Mouse (Mus musculus) embryonic facial prominence, embryonic 10.5 days (tissue): Measurements from ENCODE around the gene Zfp764. TPM values are rescaled to one million over a fixed set of nuclear protein-coding genes. Genes with fewer than 3 reads are reported as not detected.
"Not testable (repeated sequence)": the region's sequence is repeated elsewhere in the genome, so short reads cannot be mapped to it uniquely, and the experiment has no call there.

Experiments used
- DNase-seq: peaks from one replicate; pipeline ENCODE4 v3.0.0-alpha.2; 2017; ENCODE audit warnings: low spot score
- H3K27ac ChIP-seq: fragments of 300-500 bp; sonication (generic); replicated peaks from 2 replicates; pipeline ENCODE4 v1.5.1; 2016; ENCODE audit warnings: mild to moderate bottlenecking
- H3K27me3 ChIP-seq: fragments of 300-500 bp; sonication (generic); replicated peaks from 2 replicates; pipeline ENCODE4 v1.6.1; 2016; ENCODE audit warnings: low read depth, mild to moderate bottlenecking; ENCODE audit not compliant: poor library complexity, severe bottlenecking
- H3K36me3 ChIP-seq: fragments of 300-500 bp; sonication (generic); replicated peaks from 2 replicates; pipeline ENCODE4 v1.6.1; 2016; ENCODE audit warnings: mild to moderate bottlenecking, moderate library complexity
- H3K4me1 ChIP-seq: fragments of 300-500 bp; sonication (generic); 2 replicates; pipeline ENCODE4 v1.6.1; 2016
- H3K4me3 ChIP-seq: fragments of 300-500 bp; sonication (generic); 2 replicates; pipeline ENCODE4 v1.5.1; 2016; ENCODE audit warnings: mild to moderate bottlenecking, moderate library complexity
- H3K9me3 ChIP-seq: fragments of 300-500 bp; sonication (generic); 2 replicates; pipeline ENCODE4 v1.6.1; 2016; ENCODE audit warnings: mild to moderate bottlenecking
- WGBS: fragments of 180-500 bp; shearing (Covaris S2); methylation state at CpG from one replicate; pipeline ENCODE4 v1.1.7; 2016; 5-methylcytosine and 5-hydroxymethylcytosine counted together
- polyA plus RNA-seq: library from polyadenylated mRNA; unstranded; fragments of >200 nt; fragmentation: Nextera tagmentation; extraction: Ambion mirVana; gene quantifications from 2 replicates; pipeline ENCODE4 v1.2.1, GENCODE M21; 2016

Zfp764 gene
- polyA plus RNA-seq, 1 experiment from 2014 or later = 6.1 TPM

DNA sequence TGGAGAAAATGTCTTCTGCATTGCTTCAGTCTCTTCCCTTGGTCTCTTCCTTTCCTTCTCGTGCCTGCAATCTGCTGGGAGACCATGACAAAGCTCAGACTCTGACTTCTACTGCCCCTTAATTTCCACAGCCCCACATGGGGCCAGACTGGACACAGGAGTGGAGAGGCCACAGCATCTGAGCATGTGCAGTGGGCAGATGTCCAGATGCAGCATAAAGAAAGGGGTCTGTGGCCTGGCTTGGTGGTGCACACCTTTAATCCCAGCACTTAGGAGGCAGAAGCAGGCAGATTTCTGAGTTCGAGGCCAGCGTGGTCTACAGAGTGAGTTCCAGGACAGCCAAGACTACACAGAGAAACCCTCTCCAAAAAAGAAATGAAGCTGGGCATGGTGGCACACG, 21.1 kb downstream of the Zfp764 start:
- 91% methylated on average over 4 of the region's 4 CpGs for WGBS
- H3K27ac ChIP-seq = not testable (repeated sequence)

DNA sequence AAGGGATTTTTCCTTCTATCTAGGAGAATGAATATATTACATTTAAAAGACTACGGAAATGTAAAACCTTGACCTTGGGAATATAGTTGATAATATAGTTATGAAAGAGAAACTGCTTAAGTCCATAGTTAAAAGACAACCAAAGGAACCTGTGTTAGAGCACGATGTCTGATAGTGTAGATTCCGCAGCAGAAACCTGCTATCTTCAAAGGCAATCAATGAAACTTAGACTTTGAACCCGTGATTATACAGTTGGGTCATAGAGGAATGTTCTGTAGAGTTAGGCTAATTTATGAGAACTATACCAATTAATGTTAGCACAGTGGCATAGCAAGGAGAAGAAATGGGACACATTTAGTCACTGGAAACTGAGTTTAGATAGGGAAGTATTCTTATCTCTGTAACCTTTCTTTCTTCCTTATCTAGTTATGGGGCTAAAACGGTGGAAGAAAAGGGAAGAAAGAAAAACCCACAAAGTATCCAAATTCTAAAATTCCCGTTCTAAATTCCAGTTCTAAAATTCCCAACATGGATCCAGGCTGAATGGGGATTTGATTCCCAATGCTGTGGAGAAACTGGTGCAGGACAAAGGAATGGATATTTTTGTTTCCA, 28.2 kb downstream of the Zfp764 start:
- H3K9me3 ChIP-seq = peaks cover 13% of the 10 kb centered on the region
- 76% methylated on average over 6 of the region's 6 CpGs for WGBS
- peaks cover 24% of the 10 kb centered on the region for H3K36me3 ChIP-seq
- peaks cover 9% of the 10 kb centered on the region for H3K4me1 ChIP-seq
- H3K4me3 ChIP-seq = no peak overlapping the region
- no peaks in the 10 kb centered on the region for H3K27me3 ChIP-seq
- no peak overlapping the region for H3K27ac ChIP-seq
- DNase-seq = no peak

More for the DNA sequence above, 21.1 kb downstream of the Zfp764 start:
- Histone ChIP-seq H3K36me3 (peaks cover 38% of the 10 kb centered on the region), H3K9me3 (peaks cover 19% of the 10 kb centered on the region)
- DNase-seq, H3K4me1 ChIP-seq, H3K4me3 ChIP-seq, H3K27me3 ChIP-seq: not testable (repeated sequence)

DNA sequence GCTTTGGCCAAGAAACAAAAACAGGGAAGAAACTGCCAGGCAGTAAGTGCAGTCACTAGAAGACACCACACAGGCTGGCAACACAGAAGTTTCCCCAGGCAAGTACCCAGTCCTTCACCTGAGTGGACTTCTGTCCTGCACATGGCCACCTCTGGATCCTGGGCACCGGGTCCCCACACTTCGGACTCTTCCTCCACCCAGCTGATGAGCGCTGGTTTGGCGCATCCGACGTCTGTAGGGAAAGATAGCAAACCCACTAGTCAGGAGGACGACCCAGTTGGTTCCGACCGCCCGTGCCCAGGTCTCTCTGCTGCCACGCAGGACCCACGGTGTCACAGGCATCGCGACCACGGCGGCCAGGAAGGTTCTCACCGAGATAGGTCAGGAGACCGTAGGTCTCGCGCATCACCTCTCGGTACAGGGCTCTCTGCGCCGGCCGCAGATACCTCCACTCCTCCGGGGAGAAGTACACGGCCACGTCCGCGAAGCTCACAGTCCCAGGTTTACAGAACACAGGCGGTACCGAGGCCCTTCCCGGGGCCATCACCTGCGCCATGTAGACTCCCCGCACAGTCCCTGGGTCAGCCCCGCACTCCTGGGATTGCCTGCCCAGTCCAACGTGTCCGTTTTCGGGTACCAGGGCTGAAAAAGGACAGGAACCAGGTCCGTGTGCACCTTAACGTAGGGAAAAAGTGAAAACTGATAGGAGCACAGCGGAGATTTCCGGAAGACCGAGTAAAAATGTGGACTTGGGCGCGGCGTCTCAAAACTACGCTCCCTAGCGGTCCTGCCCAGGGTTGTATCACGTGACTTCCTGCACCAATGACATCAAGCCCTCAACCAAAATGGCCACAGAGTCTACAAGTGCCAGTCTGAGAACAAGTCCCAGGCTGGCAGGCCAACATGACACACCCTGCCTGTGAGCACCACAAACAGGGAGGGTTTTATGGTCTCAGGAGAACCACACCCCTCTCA, 31.1 kb downstream of the Zfp764 start, which contains the start of gene Zfp747:
Gene Zfp747 (minus strand): TSS at position 780 of the 975 bp plus-strand sequence.
- peak; percentile 87 for DNase-seq
- not testable (repeated sequence) for H3K9me3 ChIP-seq, H3K27me3 ChIP-seq, H3K4me1 ChIP-seq
- 4% methylated on average over 49 of the region's 49 CpGs for WGBS
- peak within 1 kb of the TSS; percentile 84 for H3K27ac ChIP-seq
- peaks cover 33% of the 10 kb centered on the region for H3K36me3 ChIP-seq
- H3K4me3 ChIP-seq = peak within 1 kb of the TSS; percentile 78

DNA sequence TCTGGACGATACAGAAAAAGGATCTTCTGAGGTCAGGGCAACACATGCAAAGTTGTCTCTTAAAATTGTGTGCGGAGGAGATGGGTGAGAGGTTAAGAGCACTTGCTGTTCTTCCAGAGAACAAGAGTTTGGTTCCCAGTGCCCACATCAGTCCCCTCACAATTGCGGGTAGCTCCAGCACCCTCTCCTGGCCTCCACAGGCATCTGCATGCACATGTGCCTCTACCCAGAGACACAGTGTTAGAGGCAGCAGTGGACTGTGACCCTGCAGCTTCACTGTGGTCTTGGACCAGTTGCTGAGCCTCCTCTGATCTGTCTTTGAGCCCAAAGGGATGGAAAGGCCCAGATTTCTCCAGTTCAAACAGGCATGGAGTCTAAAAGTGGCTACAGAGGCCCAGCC, 34.8 kb downstream of the Zfp764 start:
- H3K27ac ChIP-seq, DNase-seq, H3K27me3 ChIP-seq, H3K4me1 ChIP-seq, H3K9me3 ChIP-seq, H3K4me3 ChIP-seq: not testable (repeated sequence)
- peaks cover 33% of the 10 kb centered on the region for H3K36me3 ChIP-seq
- WGBS = 80% methylated on average over 3 of the region's 3 CpGs

DNA sequence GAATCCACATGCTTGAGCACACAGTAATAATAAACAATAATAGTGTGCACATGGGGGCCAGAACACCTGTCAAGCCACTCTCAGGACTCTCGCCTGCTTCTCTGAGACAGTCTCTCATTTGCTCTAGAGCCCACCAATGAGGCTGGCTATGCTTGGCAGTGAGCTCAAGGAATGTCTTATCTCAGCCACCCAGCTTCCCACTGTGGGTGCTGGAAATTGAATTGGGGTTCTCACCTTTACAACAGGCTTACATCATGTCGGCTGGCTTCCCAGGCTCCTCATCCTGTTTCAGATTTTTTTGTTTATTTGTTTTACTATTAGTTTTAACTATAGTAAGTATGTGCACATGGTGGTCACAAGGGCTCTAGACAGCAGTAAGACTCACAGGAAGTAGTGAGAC, 35.4 kb downstream of the Zfp764 start:
- no peak for DNase-seq
- Histone ChIP-seq H3K9me3 (peaks cover 10% of the 10 kb centered on the region), H3K4me3 (no peak overlapping the region), H3K36me3 (peaks cover 33% of the 10 kb centered on the region), H3K4me1 (peaks cover 9% of the 10 kb centered on the region), H3K27me3 (no peaks in the 10 kb centered on the region), H3K27ac (no peak overlapping the region)
- WGBS = 81% methylated on average over 2 of the region's 2 CpGs

DNA sequence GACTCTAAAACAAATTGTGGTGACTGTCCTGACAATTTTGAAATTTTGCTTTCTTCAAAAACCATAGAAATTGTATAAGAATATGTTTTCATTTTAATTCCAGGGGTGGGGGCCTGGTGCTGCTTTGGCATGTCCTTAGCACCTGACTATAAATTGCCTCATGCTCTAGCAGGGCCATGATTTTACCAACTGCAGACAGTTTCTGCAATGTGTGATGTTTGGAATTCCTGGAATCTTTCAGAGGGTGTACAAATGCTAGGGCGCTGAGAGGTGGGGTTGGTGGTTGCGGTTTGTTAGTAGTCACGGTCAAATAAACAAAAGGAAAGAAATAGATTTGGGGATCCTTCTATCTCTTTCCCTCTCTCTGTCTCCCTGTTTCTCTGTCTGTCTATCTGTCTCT, 40.4 kb downstream of the Zfp764 start:
- H3K4me3 ChIP-seq = no peak overlapping the region
- H3K27me3 ChIP-seq = peaks cover 43% of the 10 kb centered on the region
- H3K27ac ChIP-seq = no peak overlapping the region
- no peaks in the 10 kb centered on the region for H3K36me3 ChIP-seq
- DNase-seq = no peak
- H3K9me3 ChIP-seq = no peaks in the 10 kb centered on the region
- WGBS = 90% methylated on average over 3 of the region's 3 CpGs
- peaks cover 11% of the 10 kb centered on the region for H3K4me1 ChIP-seq

DNA sequence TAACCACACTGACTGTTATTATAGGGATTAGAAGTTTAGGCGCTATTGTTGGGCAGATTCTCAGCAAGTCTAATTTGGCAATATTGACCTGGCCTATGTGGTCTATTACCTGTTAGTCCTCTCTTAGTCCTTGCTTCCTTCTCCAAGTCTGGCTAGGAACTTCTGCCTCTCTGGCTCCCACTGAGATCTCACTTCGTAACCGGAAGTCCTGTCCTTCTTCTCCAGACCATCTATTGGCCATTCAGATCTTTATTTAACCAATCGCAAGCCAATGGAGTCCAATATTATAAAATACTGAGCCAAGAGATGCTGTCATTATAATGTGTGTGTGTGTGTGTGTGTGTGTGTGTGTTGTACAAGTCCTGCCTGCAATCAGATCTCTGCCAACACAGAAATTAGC, 42.5 kb downstream of the Zfp764 start:
- 51% methylated on average over 4 of the region's 4 CpGs for WGBS
- no peaks in the 10 kb centered on the region for H3K9me3 ChIP-seq
- peaks cover 11% of the 10 kb centered on the region for H3K4me1 ChIP-seq
- peak overlapping the region; percentile 55 for H3K4me3 ChIP-seq
- no peak overlapping the region for H3K27ac ChIP-seq
- no peak for DNase-seq
- no peaks in the 10 kb centered on the region for H3K36me3 ChIP-seq
- H3K27me3 ChIP-seq = peaks cover 55% of the 10 kb centered on the region

DNA sequence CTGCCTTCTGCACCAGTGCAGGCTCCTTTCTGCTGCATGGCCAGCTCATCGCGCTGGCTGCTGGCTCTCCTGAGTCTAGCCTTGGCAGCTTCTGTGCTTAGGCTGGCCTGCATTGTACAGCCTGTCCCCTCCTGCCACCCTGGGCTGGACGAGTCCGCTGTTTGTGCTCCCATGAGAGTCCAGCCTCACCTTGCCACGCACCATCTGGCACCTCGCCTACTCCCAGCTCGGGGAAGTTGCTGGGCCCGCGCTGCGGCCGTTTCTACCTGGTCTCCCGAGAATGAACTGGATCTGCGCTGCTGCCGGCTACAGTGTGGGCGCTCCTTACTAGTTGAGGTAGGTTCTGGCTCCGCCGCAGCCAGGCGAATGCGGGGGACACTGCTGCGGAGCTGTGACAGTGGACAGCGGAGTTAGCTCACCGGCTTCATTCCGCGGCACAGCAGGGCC, 43.1 kb downstream of the Zfp764 start:
- Histone ChIP-seq H3K36me3 (no peaks in the 10 kb centered on the region), H3K27ac (peak overlapping the region; percentile 52; the same call in 1 of the 2 replicates)
- WGBS = under 1% methylated on average over 24 of the region's 24 CpGs

DNA sequence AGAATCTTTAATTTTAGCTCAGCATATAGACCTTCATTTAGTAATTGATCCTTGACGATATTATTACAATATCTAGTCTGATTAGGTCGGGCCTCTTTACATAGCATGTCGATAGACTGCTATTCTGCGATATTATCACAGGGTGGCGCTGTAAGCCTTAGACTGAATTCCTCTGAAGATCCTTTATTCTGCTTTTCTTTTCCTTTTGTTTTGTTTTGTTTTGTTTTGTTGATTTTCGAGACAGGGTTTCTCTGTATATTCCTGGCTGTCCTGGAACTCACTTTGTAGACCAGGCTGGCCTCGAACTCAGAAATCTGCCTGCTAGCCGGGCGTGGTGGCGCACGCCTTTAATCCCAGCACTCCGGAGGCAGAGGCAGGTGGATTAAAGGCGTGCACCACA, 44.2 kb downstream of the Zfp764 start:
- H3K27ac ChIP-seq, H3K36me3 ChIP-seq, H3K9me3 ChIP-seq: not testable (repeated sequence)
- WGBS = 21% methylated on average over 13 of the region's 13 CpGs
- H3K27me3 ChIP-seq = peaks cover 61% of the 10 kb centered on the region
- H3K4me1 ChIP-seq = peaks cover 11% of the 10 kb centered on the region
- DNase-seq = peak; percentile 34
- peak overlapping the region; percentile 26; the same call in 1 of the 2 replicates for H3K4me3 ChIP-seq

More for the DNA sequence above, 43.1 kb downstream of the Zfp764 start:
- Histone ChIP-seq H3K27me3 (peaks cover 55% of the 10 kb centered on the region), H3K4me3 (peak overlapping the region; percentile 55), H3K4me1 (peaks cover 11% of the 10 kb centered on the region), H3K9me3 (no peaks in the 10 kb centered on the region)
- DNase-seq = peak; percentile 55

DNA sequence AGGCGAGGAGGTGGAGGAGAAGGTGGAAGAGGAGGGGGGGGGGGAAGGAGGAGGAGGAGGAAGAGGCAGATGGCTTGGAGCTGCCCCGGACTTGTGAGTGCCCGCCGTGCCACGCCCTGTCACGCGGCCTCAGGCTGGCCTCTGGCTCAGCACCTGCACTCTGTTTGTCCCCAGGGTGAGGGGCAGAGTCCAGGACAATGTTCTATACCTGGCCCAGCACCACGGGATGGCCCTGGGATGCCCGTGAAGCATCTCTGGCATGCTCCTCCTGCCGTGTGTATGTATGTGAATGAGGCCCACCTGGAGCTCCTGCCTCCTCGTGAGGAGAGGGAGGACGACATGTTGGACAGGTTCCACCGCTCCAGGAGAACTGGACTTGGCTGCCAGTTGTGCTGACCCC, 45.2 kb downstream of the Zfp764 start:
- 52% methylated on average over 13 of the region's 13 CpGs for WGBS
- peaks cover 61% of the 10 kb centered on the region for H3K27me3 ChIP-seq

DNA sequence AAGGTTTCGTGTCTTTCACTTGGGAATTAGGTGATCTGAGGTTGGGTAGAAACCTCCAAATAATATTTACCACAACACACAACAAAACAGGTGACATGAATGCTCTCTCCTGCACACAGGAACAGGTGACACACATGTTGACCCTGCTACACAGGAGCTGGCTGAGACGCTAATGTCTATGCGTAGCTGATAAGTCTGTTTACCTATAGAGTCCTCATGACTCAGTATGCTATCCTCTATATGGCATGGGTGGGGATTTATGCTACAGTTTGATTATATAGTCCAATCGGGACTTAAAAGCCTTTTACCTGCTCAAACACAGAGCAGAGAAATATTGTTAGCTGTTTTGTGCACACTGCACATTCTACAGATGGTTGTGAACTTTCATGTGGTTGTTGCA, 46.4 kb downstream of the Zfp764 start:
- no peak overlapping the region for H3K4me3 ChIP-seq
- peaks cover 54% of the 10 kb centered on the region for H3K27me3 ChIP-seq
- H3K9me3 ChIP-seq = no peaks in the 10 kb centered on the region
- H3K4me1 ChIP-seq = peaks cover 11% of the 10 kb centered on the region
- H3K36me3 ChIP-seq = no peaks in the 10 kb centered on the region
- H3K27ac ChIP-seq = no peak overlapping the region
- WGBS = 79% methylated on average over 4 of the region's 4 CpGs
- DNase-seq = no peak

More for the DNA sequence above, 45.2 kb downstream of the Zfp764 start:
- H3K4me3 ChIP-seq = no peak overlapping the region
- no peaks in the 10 kb centered on the region for H3K9me3 ChIP-seq
- H3K27ac ChIP-seq = no peak overlapping the region
- peaks cover 11% of the 10 kb centered on the region for H3K4me1 ChIP-seq
- DNase-seq = no peak
- no peaks in the 10 kb centered on the region for H3K36me3 ChIP-seq

DNA sequence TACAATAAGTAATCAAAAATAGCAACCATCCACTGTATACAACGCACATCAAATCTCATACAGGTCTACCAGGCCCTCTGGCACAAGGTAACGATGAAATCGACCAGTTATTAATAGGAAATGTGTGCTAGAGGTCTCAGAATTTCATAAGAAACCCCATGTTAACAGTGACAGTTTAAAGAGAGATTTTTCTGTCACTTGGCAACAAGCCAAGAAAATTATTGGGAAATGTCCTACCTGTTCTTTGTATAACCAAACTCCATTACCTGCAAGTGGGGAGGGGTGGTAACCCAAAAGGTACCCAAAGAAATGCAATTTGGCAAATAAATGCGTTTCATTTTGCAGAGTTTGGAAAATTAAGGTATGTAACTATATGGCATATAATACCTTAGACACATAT, 48.1 kb downstream of the Zfp764 start:
- Histone ChIP-seq H3K4me1 (peaks cover 6% of the 10 kb centered on the region), H3K9me3 (no peaks in the 10 kb centered on the region), H3K27ac (no peak overlapping the region), H3K27me3 (peaks cover 37% of the 10 kb centered on the region), H3K4me3 (no peak overlapping the region), H3K36me3 (no peaks in the 10 kb centered on the region)
- DNase-seq = no peak
- 69% methylated on average over 4 of the region's 4 CpGs for WGBS
